Mouse (Mus musculus) ES-Bruce4 (cell line): Measurements from ENCODE around the gene Ssbp2. TPM values are rescaled to one million over a fixed set of nuclear protein-coding genes. Genes with fewer than 3 reads are reported as not detected.

ENCODE experiments used
- H3K27ac ChIP-seq: 2 replicates; pipeline ENCODE4 v1.5.1; 2012; ENCODE audit warnings: low read length, inconsistent platforms; ENCODE audit not compliant: insufficient read depth
- H3K27me3 ChIP-seq: 2 replicates; pipeline ENCODE4 v1.6.1; 2012; ENCODE audit warnings: mild to moderate bottlenecking, low read length, inconsistent platforms; ENCODE audit not compliant: control insufficient read depth, poor library complexity, insufficient read depth, severe bottlenecking
- H3K36me3 ChIP-seq: 2 replicates; pipeline ENCODE4 v1.6.1; 2012; ENCODE audit warnings: inconsistent platforms, mild to moderate bottlenecking, low read length, moderate library complexity; ENCODE audit not compliant: control insufficient read depth, poor library complexity, insufficient read depth, severe bottlenecking
- H3K4me1 ChIP-seq: one replicate; pipeline ENCODE4 v1.8.1; 2011; ENCODE audit warnings: low read length; ENCODE audit not compliant: control insufficient read depth, insufficient read depth
- H3K4me3 ChIP-seq: 2 replicates; pipeline ENCODE4 v1.5.1; 2011; ENCODE audit warnings: low read depth, mild to moderate bottlenecking, low read length
- H3K9ac ChIP-seq: 2 replicates; pipeline ENCODE4 v1.6.1; 2012; ENCODE audit warnings: low read depth, mild to moderate bottlenecking, inconsistent platforms; ENCODE audit not compliant: poor library complexity, severe bottlenecking
- H3K9me3 ChIP-seq: replicated peaks from 2 replicates; pipeline ENCODE4 v1.6.1; 2012; ENCODE audit warnings: mild to moderate bottlenecking, low read length, inconsistent platforms; ENCODE audit not compliant: control insufficient read depth, poor library complexity, insufficient read depth, severe bottlenecking
- CTCF ChIP-seq: IDR thresholded peaks from one replicate; pipeline ENCODE4 v1.8.1; 2011; ENCODE audit warnings: low read depth, low read length
- EP300 ChIP-seq: IDR thresholded peaks from 2 replicates; pipeline ENCODE4 v1.6.1; 2011; ENCODE audit warnings: low read depth, low read length; ENCODE audit not compliant: insufficient read depth
- POLR2A ChIP-seq: IDR thresholded peaks from one replicate; pipeline ENCODE4 v1.8.1; 2011; ENCODE audit warnings: low read length; ENCODE audit not compliant: insufficient read depth
- polyA plus RNA-seq: library from polyadenylated mRNA; stranded (reverse); fragments of >200 nt; gene quantifications from 2 replicates; pipeline ENCODE4 v1.2.4, GENCODE M21; 2011; ENCODE audit warnings: low read depth; ENCODE audit not compliant: missing spikeins, insufficient read depth, insufficient read length

Gene Ssbp2
- polyA plus RNA-seq, 1 experiment = 5.5 TPM

GRCm38 (mm10) chr13:91543555-91543954 lies 83.5 kb downstream of the Ssbp2 start:
- no peak overlapping the region for H3K4me3 ChIP-seq
- TF ChIP-seq POLR2A (no peak), EP300 (no peak), CTCF (no peak)
- no peaks in the 10 kb centered on the region for H3K9me3 ChIP-seq
- no peak overlapping the region for H3K27ac ChIP-seq
- H3K4me1 ChIP-seq = no peaks in the 10 kb centered on the region
- H3K27me3 ChIP-seq = no peaks in the 10 kb centered on the region
- H3K9ac ChIP-seq = no peak overlapping the region
- no peaks in the 10 kb centered on the region for H3K36me3 ChIP-seq

- H3K4me3 ChIP-seq = no peak overlapping the region
- TF ChIP-seq CTCF (no peak), EP300 (no peak), POLR2A (no peak)
- no peak overlapping the region for H3K27ac ChIP-seq
- no peaks in the 10 kb centered on the region for H3K9me3 ChIP-seq
- no peaks in the 10 kb centered on the region for H3K4me1 ChIP-seq
- H3K36me3 ChIP-seq = no peaks in the 10 kb centered on the region
- no peaks in the 10 kb centered on the region for H3K27me3 ChIP-seq
- H3K9ac ChIP-seq = no peak overlapping the region
These were observed 104.0 kb downstream of the Ssbp2 start for GRCm38 (mm10) chr13:91564047-91564446.

GRCm38 (mm10) chr13:91564755-91565154 lies 104.7 kb downstream of the Ssbp2 start:
- Histone ChIP-seq H3K4me1 (no peaks in the 10 kb centered on the region), H3K9ac (no peak overlapping the region), H3K4me3 (no peak overlapping the region), H3K27me3 (no peaks in the 10 kb centered on the region), H3K27ac (no peak overlapping the region), H3K36me3 (no peaks in the 10 kb centered on the region), H3K9me3 (no peaks in the 10 kb centered on the region)
- no peak for TF ChIP-seq CTCF
- TF ChIP-seq EP300 = no peak
- TF ChIP-seq POLR2A = no peak

GRCm38 (mm10) chr13:91581504-91581903 lies 121.4 kb downstream of the Ssbp2 start:
- TF ChIP-seq POLR2A (no peak), CTCF (no peak), EP300 (no peak)
- no peak overlapping the region for H3K4me3 ChIP-seq
- no peaks in the 10 kb centered on the region for H3K4me1 ChIP-seq

GRCm38 (mm10) chr13:91582212-91582611 lies 122.1 kb downstream of the Ssbp2 start:
- no peak for TF ChIP-seq EP300
- Histone ChIP-seq H3K4me1 (no peaks in the 10 kb centered on the region), H3K36me3 (no peaks in the 10 kb centered on the region), H3K27ac (no peak overlapping the region), H3K4me3 (no peak overlapping the region), H3K27me3 (no peaks in the 10 kb centered on the region), H3K9me3 (no peaks in the 10 kb centered on the region), H3K9ac (no peak overlapping the region)

More at GRCm38 (mm10) chr13:91581504-91581903, 121.4 kb downstream of the Ssbp2 start:
- H3K27me3 ChIP-seq = no peaks in the 10 kb centered on the region
- H3K9ac ChIP-seq = no peak overlapping the region
- no peaks in the 10 kb centered on the region for H3K36me3 ChIP-seq
- H3K9me3 ChIP-seq = no peaks in the 10 kb centered on the region
- no peak overlapping the region for H3K27ac ChIP-seq

- Histone ChIP-seq H3K9me3 (no peaks in the 10 kb centered on the region), H3K27me3 (no peaks in the 10 kb centered on the region), H3K4me3 (no peak overlapping the region), H3K36me3 (no peaks in the 10 kb centered on the region), H3K9ac (no peak overlapping the region), H3K27ac (no peak overlapping the region), H3K4me1 (no peaks in the 10 kb centered on the region)
- TF ChIP-seq CTCF (no peak), POLR2A (no peak), EP300 (no peak)
These were observed 126.3 kb downstream of the Ssbp2 start for GRCm38 (mm10) chr13:91586368-91586767.
